Mouse (Mus musculus) heart, adult 2 months (tissue): Measurements from ENCODE around the gene Lum. TPM values are rescaled to one million over a fixed set of nuclear protein-coding genes. Genes with fewer than 3 reads are reported as not detected.

ENCODE experiments used
- DNase-seq, 2 experiments: peaks; one replicate each; pipeline ENCODE4 v3.0.0; 2021
- H3K27ac ChIP-seq: fragments of 200-600 bp; 2 replicates; pipeline ENCODE4 v1.8.1; 2022
- H3K27me3 ChIP-seq: fragments of 200-500 bp; 2 replicates; pipeline ENCODE4 v1.6.1; 2012; ENCODE audit warnings: mild to moderate bottlenecking, low read length, inconsistent platforms, mixed read lengths; ENCODE audit not compliant: control insufficient read depth, insufficient read depth
- H3K36me3 ChIP-seq: fragments of 200-500 bp; 2 replicates; pipeline ENCODE4 v1.6.1; 2012; ENCODE audit warnings: low read length, inconsistent platforms; ENCODE audit not compliant: control insufficient read depth, insufficient read depth
- H3K4me1 ChIP-seq: fragments of 200-500 bp; 2 replicates; pipeline ENCODE4 v1.6.1; 2011; ENCODE audit warnings: low read length; ENCODE audit not compliant: control insufficient read depth, insufficient read depth
- H3K4me3 ChIP-seq: fragments of 200-600 bp; 2 replicates; pipeline ENCODE4 v1.8.1; 2022
- H3K79me2 ChIP-seq: fragments of 200-500 bp; replicated peaks from 2 replicates; pipeline ENCODE4 v1.6.1; 2012; ENCODE audit warnings: mild to moderate bottlenecking, inconsistent platforms, low read length, moderate library complexity, mixed read lengths; ENCODE audit not compliant: control insufficient read depth, insufficient read depth
- H3K9ac ChIP-seq: fragments of 200-500 bp; 2 replicates; pipeline ENCODE4 v1.6.1; 2012; ENCODE audit warnings: low read depth, mild to moderate bottlenecking, control low read depth, inconsistent platforms, low read length, mixed read lengths
- CTCF ChIP-seq: fragments of 200-600 bp; IDR thresholded peaks from 2 replicates; pipeline ENCODE4 v1.8.1; 2022; ENCODE audit warnings: antibody characterized with exemption, mild to moderate bottlenecking, moderate library complexity
- EP300 ChIP-seq: fragments of 200-500 bp; IDR thresholded peaks from 2 replicates; pipeline ENCODE4 v1.6.1; 2011; ENCODE audit warnings: low read depth, low read length, control low read depth; ENCODE audit not compliant: insufficient read depth
- POLR2A ChIP-seq: fragments of 200-500 bp; IDR thresholded peaks from 2 replicates; pipeline ENCODE4 v1.6.1; 2011; ENCODE audit warnings: mild to moderate bottlenecking, low read depth, low read length, control low read depth; ENCODE audit not compliant: insufficient read depth
- WGBS: fragments of 180-500 bp; shearing (Covaris S2); methylation state at CpG from one replicate; pipeline ENCODE4 v1.1.7; 2018; 5-methylcytosine and 5-hydroxymethylcytosine counted together
- intact Hi-C: fragments of 180-260 bp; cut with DNase I; formaldehyde crosslinking; loops from one replicate; pipeline ENCODE4 v1.15.1; 2025
- long read RNA-seq: library from polyadenylated mRNA; stranded (forward); transcript quantifications from one replicate; pipeline ENCODE4 v2.0.0, GENCODE M21; 2021
- polyA plus RNA-seq: library from polyadenylated mRNA; depleted of rRNA; stranded (reverse); fragments of >200 nt; gene quantifications from 2 replicates; pipeline ENCODE4 v1.2.3, GENCODE M21; 2012; rRNA removed
- total RNA-seq, 2 experiments: library from RNA; stranded (reverse); gene quantifications; 2 replicates each; pipeline ENCODE4 v1.2.3; 2021

Gene Lum
- 10 to 100 TPM; 30.9 to 58.8 TPM for total RNA-seq
- polyA plus RNA-seq: 39.7 and 136 TPM in 2 replicates
- long read RNA-seq, transcript Lum-201 (3 exons, 2,448 nt): major isoform, 98 of 103 reads
- long read RNA-seq, partial matches to known transcripts: 3 of 103 reads
- long read RNA-seq, other reads (novel, unspliced or antisense): 2 of 103 reads

DNA sequence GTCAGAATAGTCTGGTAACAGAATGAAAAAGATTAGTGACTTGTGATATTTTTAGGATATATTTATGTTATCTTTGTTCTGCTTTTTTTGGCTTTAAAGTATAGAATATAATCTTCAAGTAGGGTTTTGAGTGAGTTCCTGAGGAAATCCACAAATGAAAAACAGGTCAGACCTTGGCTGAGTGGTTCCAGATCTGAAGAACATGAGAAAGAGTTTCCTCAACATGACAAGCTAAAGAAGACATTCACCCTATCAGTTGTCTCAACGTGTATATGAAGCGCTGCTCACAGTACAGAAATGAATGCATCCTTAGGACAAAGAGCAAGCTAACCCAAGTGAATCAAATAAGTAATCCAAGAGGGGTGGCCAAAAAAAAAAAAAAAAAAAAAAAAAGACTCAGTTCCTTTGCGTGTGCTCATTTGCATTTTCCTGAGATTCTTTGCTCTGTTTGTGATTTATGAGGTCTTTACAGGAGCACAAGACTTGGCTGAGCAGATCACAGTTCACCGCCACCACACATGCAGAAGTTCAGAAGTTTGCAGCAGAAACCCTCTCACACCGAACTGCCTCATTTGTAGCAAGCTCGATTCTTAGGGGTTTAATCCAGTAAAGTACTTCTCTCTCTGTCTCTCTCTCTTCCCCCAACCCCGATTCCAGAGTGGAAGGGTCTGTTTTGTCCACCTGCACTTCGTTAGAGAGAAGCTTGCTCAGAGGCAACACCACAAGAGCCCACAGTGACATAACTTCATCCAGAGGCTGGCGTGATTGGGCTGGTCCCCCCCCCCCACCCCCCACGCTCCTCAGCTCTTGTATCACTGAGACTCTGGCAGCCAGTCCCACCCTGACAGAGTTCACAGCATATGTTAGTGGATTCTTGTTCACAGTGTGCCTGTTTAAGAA lies at the start of gene Lum:
Lum (plus strand) TSS at position 172 of the 900 bp plus-strand sequence.
- H3K4me1 ChIP-seq: 0 out of 2 replicates have a peak, but pooled peaks cover 1% of the 10 kb centered on the region
- no peaks in the 10 kb centered on the region for H3K27me3 ChIP-seq
- no peaks in the 10 kb centered on the region for H3K36me3 ChIP-seq
- peak within 1 kb of the TSS; percentile 13 for H3K4me3 ChIP-seq
- H3K27ac ChIP-seq: peak within 1 kb of the TSS; percentile 65
- no peaks in the 10 kb centered on the region for H3K79me2 ChIP-seq
- DNase-seq: peak; percentile 22 to 29
- peak; percentile 24; the same call in 1 of the 2 replicates for TF ChIP-seq POLR2A
- TF ChIP-seq CTCF: no peak
- no peak for TF ChIP-seq EP300
- WGBS: 44% methylated on average over 10 of the region's 10 CpGs
- intact Hi-C loops: loop anchor here (5.0 kb wide), 2 partner anchors 102 to 188 kb away; no protein-coding TSS in a partner anchor
- H3K9ac ChIP-seq: no peak within 1 kb of the TSS

DNA sequence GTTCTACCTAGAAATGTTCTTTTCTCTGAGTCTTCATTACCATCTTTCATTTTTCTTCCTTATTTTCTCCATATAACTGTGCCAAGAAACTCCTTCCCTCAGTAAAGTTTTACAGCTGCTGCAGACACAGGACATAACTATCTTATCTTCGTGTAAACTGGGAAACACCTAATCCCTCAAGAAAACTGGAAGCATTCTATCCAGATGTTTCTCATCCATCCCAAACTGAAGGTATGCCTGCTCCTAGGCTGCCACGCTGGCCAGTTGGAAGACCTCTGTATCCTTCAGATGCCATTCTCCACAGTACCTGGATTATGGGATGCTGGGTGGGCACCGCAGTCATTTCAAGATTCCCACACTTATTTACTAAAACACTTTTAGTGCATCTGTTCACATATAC lies 41.6 kb upstream of the Lum start:
- no peak for DNase-seq
- Histone ChIP-seq H3K4me1 (no peaks in the 10 kb centered on the region), H3K9ac (no peak overlapping the region), H3K27ac (no peak overlapping the region), H3K4me3 (no peak overlapping the region), H3K36me3 (no peaks in the 10 kb centered on the region), H3K79me2 (no peaks in the 10 kb centered on the region), H3K27me3 (no peaks in the 10 kb centered on the region)
- WGBS: 61% methylated on average over 3 of the region's 3 CpGs
- no peak for TF ChIP-seq CTCF
- no peak for TF ChIP-seq EP300
- no peak for TF ChIP-seq POLR2A
- intact Hi-C loops: no loop called here

- TF ChIP-seq POLR2A (no peak), EP300 (no peak), CTCF (no peak)
- WGBS: 59% methylated on average over 4 of the region's 4 CpGs
- Histone ChIP-seq H3K9ac (no peak overlapping the region), H3K4me1 (no peaks in the 10 kb centered on the region; the same call in 1 of the 2 replicates), H3K27me3 (no peaks in the 10 kb centered on the region), H3K4me3 (no peak overlapping the region), H3K27ac (peak overlapping the region; percentile 12; the same call in 1 of the 2 replicates), H3K36me3 (no peaks in the 10 kb centered on the region), H3K79me2 (no peaks in the 10 kb centered on the region)
- no peak for DNase-seq
- intact Hi-C loops: no loop called here
These were observed 29.2 kb upstream of the Lum start for GRCm38 (mm10) chr10:97535697-97536096.

- TF ChIP-seq EP300 (no peak), CTCF (no peak), POLR2A (no peak)
- WGBS: 33% methylated on average over 2 of the region's 2 CpGs
- Histone ChIP-seq H3K27ac (peak overlapping the region; percentile 43), H3K4me3 (no peak overlapping the region), H3K36me3 (no peaks in the 10 kb centered on the region), H3K27me3 (no peaks in the 10 kb centered on the region), H3K4me1 (no peaks in the 10 kb centered on the region; the same call in 1 of the 2 replicates), H3K79me2 (no peaks in the 10 kb centered on the region), H3K9ac (no peak overlapping the region)
- intact Hi-C loops: no loop called here
- DNase-seq: no peak
These were observed 28.0 kb upstream of the Lum start for GRCm38 (mm10) chr10:97536921-97537320.

DNA sequence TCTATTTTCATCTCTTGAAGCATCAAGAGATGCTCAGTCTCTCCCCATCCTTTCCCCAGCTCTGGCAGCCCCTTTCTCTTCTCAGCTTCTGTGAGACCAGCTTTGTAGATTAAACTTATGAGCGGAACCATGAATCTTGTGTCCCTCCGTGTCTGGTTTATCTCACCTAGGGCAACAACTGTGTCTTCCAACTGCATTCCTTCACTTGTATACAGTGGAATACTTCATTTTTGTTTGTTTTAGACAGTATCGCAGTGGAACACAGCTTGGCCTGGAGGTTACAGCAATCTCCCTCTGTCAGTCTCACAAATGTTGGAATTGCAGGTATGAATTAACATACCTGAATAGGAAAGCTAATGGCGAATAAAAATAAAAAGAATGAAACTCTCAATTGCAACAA lies 26.7 kb upstream of the Lum start:
- no peak overlapping the region for H3K27ac ChIP-seq
- no peaks in the 10 kb centered on the region; the same call in 1 of the 2 replicates for H3K4me1 ChIP-seq
- no peaks in the 10 kb centered on the region for H3K36me3 ChIP-seq
- TF ChIP-seq EP300 (no peak), POLR2A (no peak), CTCF (no peak)
- intact Hi-C loops: no loop called here
- no peak for DNase-seq
- H3K27me3 ChIP-seq: no peaks in the 10 kb centered on the region
- H3K79me2 ChIP-seq: no peaks in the 10 kb centered on the region
- no peak overlapping the region for H3K4me3 ChIP-seq
- 90% methylated on average over 4 of the region's 4 CpGs for WGBS
- no peak overlapping the region for H3K9ac ChIP-seq

DNA sequence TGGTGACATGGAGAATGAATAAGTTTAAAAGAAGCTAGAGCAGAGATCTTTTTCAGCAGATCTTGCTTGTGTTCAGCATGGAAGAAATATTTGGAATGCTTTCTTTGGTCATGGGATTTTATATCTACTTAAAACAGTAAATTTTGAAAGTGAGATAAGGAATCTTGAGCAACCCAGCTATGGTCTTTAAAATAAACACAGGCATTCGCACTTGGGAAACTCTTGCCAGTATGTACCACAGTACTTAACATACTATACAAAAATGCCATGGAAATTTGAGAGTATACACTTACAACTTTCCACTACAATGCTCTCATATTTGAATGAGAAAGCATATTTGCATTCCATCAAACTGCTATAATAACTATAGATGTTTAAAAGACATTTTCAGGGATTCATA lies 17.2 kb upstream of the Lum start:
- WGBS: 26% methylated on average over 1 of the region's 1 CpGs
- Histone ChIP-seq H3K4me1 (no peaks in the 10 kb centered on the region), H3K27ac (no peak overlapping the region), H3K79me2 (no peaks in the 10 kb centered on the region), H3K4me3 (no peak overlapping the region), H3K9ac (no peak overlapping the region), H3K36me3 (no peaks in the 10 kb centered on the region), H3K27me3 (no peaks in the 10 kb centered on the region)
- intact Hi-C loops: no loop called here
- no peak for TF ChIP-seq CTCF
- no peak for TF ChIP-seq POLR2A
- no peak for TF ChIP-seq EP300
- DNase-seq: no peak
